15 mouse cellular contexts compared by ENCODE assay signal in genomic region chr2:174502831-174503460, GRCm38 (mm10). TPM values are rescaled to one million over a fixed set of nuclear protein-coding genes. Genes with fewer than 3 reads are reported as not detected.
A peak's percentile ranks its signal among the peaks of the same experiment; 100 is the strongest.
DNase-seq lines count a peak whose midpoint lies in the region; ATAC-seq and TF ChIP-seq lines count a peak whose summit lies in the region.
"Had no signal": no experiment of that assay in that cellular context is flagged by ENCODE, and none has a peak within 500 bp of the region (broad histone marks: within the 10 kb centered on the region; RNA-seq: fewer than 3 reads in every experiment).

No protein-coding gene starts in this region.

- no peak overlapping the region for H3K9ac ChIP-seq in heart, embryonic 13.5 days
- H3K9ac ChIP-seq: embryonic facial prominence, embryonic 15.5 days; limb, embryonic 12.5 days had no signal

- H3K4me1 ChIP-seq in heart, embryonic 13.5 days, result peaks cover 12% of the 10 kb centered on the region
- H3K4me1 ChIP-seq: embryonic facial prominence, embryonic 15.5 days had no signal

- peak overlapping the region; percentile 13; the same call in 1 of the 2 replicates for H3K4me3 ChIP-seq in heart, embryonic 13.5 days
- H3K4me3 ChIP-seq in left cerebral cortex, adult 2 months, result no peak overlapping the region
- H3K4me3 ChIP-seq: embryonic facial prominence, embryonic 15.5 days; limb, embryonic 12.5 days had no signal

- TF ChIP-seq CTCF in left cerebral cortex, adult 2 months (IDR thresholded peaks at IDR 0.05), result no peak

- H3K4me2 ChIP-seq in heart, embryonic 13.5 days, result peak overlapping the region; percentile 52
- H3K4me2 ChIP-seq: embryonic facial prominence, embryonic 15.5 days; limb, embryonic 12.5 days had no signal

- H3K27me3 ChIP-seq in heart, embryonic 13.5 days (replicated peaks), result no peaks in the 10 kb centered on the region
- H3K27me3 ChIP-seq: embryonic facial prominence, embryonic 15.5 days; limb, embryonic 12.5 days had no signal

- no peak for DNase-seq in heart, postnatal 25 days (ENCODE audit: low spot score)
- DNase-seq in left cerebral cortex, adult 2 months (ENCODE audit: extremely low spot score in 1 of 2, low spot score in 2 of 2), result peak; percentile 16 to 24
- no peak for DNase-seq in left cerebral cortex, postnatal 4 days
- DNase-seq in ZHBTc4 (ENCODE audit: low read depth, low spot score), result peak; percentile 30
- peak; percentile 23 to 49 for DNase-seq in kidney, postnatal 4 days
- DNase-seq in B cell, adult 2 months, result no peak
- DNase-seq in cerebellum, postnatal 36 days, result no peak
- DNase-seq: cerebellum, adult 9-10 months; lung, postnatal 10 days; thymus, postnatal 14 days had no signal

- H3K36me3 ChIP-seq in heart, embryonic 13.5 days, result no peaks in the 10 kb centered on the region
- H3K36me3 ChIP-seq: embryonic facial prominence, embryonic 15.5 days; limb, embryonic 12.5 days had no signal

- H3K9me3 ChIP-seq in heart, embryonic 13.5 days, result no peaks in the 10 kb centered on the region
- H3K9me3 ChIP-seq: embryonic facial prominence, embryonic 15.5 days; limb, embryonic 12.5 days had no signal

- no peak overlapping the region for H3K27ac ChIP-seq in heart, embryonic 13.5 days (replicated peaks)
- no peak overlapping the region for H3K27ac ChIP-seq in left cerebral cortex, adult 2 months
- H3K27ac ChIP-seq: embryonic facial prominence, embryonic 15.5 days; limb, embryonic 12.5 days had no signal

- 55% methylated on average over 25 of the region's 25 CpGs for WGBS in heart, embryonic 13.5 days

- ATAC-seq in heart, embryonic 13.5 days (ENCODE audit: extremely low read depth, insufficient number of reproducible peaks, low FRiP score, low TSS enrichment), result no peak; the same call in 1 of the 2 replicates
- ATAC-seq: intestine, postnatal 0 days had no signal

- intact Hi-C loops in heart, postnatal 25 days (cut with DNase I), result no loop called here
- intact Hi-C loops in left cerebral cortex, adult 2 months (cut with DNase I), result no loop called here
- intact Hi-C loops in left cerebral cortex, postnatal 4 days (cut with DNase I), result no loop called here

RNA-seq across cellular contexts. Expression of gene Prelid3b, which starts 30.1 kb away (rescaled TPM):
- 125 and 140 TPM in 2 replicates for polyA plus RNA-seq in heart, embryonic 13.5 days (2015; fragmentation: Nextera tagmentation; extraction: Ambion mirVana)
- total RNA-seq in heart, postnatal 25 days (2021), result 10 to 100 TPM; 65.1 to 68.1 TPM
- total RNA-seq in left cerebral cortex, adult 2 months (2021), result 10 to 100 TPM; 50.4 to 52.7 TPM
- total RNA-seq in left cerebral cortex, postnatal 4 days (2021), result 10 to 100 TPM; 54.4 to 57.0 TPM

RNA-seq across cellular contexts. Expression of gene Atp5e, which starts 39.0 kb away (rescaled TPM):
- 1,102 and 1,120 TPM in 2 replicates for polyA plus RNA-seq in heart, embryonic 13.5 days (2015; fragmentation: Nextera tagmentation; extraction: Ambion mirVana)
- 1,000 to 10,000 TPM; 1,566 to 1,609 TPM for total RNA-seq in heart, postnatal 25 days (2021)
- 100 to 1,000 TPM; 296 to 302 TPM for total RNA-seq in left cerebral cortex, adult 2 months (2021)
- 100 to 1,000 TPM; 318 to 338 TPM for total RNA-seq in left cerebral cortex, postnatal 4 days (2021)

RNA-seq across cellular contexts. Expression of gene Tubb1, which starts 52.5 kb away (rescaled TPM):
- polyA plus RNA-seq in heart, embryonic 13.5 days (2015; fragmentation: Nextera tagmentation; extraction: Ambion mirVana), result 5.2 and 5.4 TPM in 2 replicates
- 1 to 10 TPM; 3.0 to 5.8 TPM for total RNA-seq in heart, postnatal 25 days (2021)
- total RNA-seq in left cerebral cortex, adult 2 months (2021), result not detected
- not detected for total RNA-seq in left cerebral cortex, postnatal 4 days (2021)
- polyA plus RNA-seq: intestine, postnatal 0 days; small intestine, adult 2 months had no signal

Comparison
In these comparisons a context has a peak if more than half of its experiments do, and no peak if none do; other contexts are left out.
1. DNase-seq: peak in left cerebral cortex, adult 2 months (2 of 2), ZHBTc4 (single experiment) and kidney, postnatal 4 days (2 of 2); none in heart, postnatal 25 days (single experiment), left cerebral cortex, postnatal 4 days (single experiment), B cell, adult 2 months (0 of 2) and cerebellum, postnatal 36 days (0 of 2).
2. RNA of gene Atp5e, which starts 39.0 kb away (total RNA-seq): 1,566 to 1,609 TPM in heart, postnatal 25 days; 318 to 338 TPM in left cerebral cortex, postnatal 4 days and 296 to 302 TPM in left cerebral cortex, adult 2 months; every median in the first group is over 4 times any median in the second.